Mouse (Mus musculus) intestine, postnatal 0 days (tissue): Measurements from ENCODE around the gene Gtsf1l. TPM values are rescaled to one million over a fixed set of nuclear protein-coding genes. Genes with fewer than 3 reads are reported as not detected.

Experiments
- ATAC-seq: fragments of 200-750 bp; cut with Nextera tagmentation; 2 replicates; pipeline ENCODE4 v1.8.0; 2017; ENCODE audit warnings: mild to moderate bottlenecking, moderate TSS enrichment, moderate library complexity
- H3K27ac ChIP-seq: fragments of 300-500 bp; sonication (generic); 2 replicates; pipeline ENCODE4 v1.5.1; 2014; ENCODE audit warnings: mild to moderate bottlenecking, low read depth, low read length, moderate library complexity
- H3K27me3 ChIP-seq: fragments of 300-500 bp; sonication (generic); replicated peaks from 2 replicates; pipeline ENCODE4 v1.6.1; 2014; ENCODE audit warnings: low read length, mixed read lengths; ENCODE audit not compliant: control insufficient read depth, insufficient read depth
- H3K36me3 ChIP-seq: fragments of 300-500 bp; sonication (generic); 2 replicates; pipeline ENCODE4 v1.6.1; 2014; ENCODE audit warnings: mild to moderate bottlenecking, moderate library complexity; ENCODE audit not compliant: control insufficient read depth, insufficient read depth
- H3K4me1 ChIP-seq: fragments of 300-500 bp; sonication (generic); replicated peaks from 2 replicates; pipeline ENCODE4 v1.6.1; 2014; ENCODE audit warnings: antibody characterized with exemption, low read length, mixed read lengths; ENCODE audit not compliant: control insufficient read depth, insufficient read depth
- H3K4me2 ChIP-seq: fragments of 300-500 bp; sonication (generic); replicated peaks from 2 replicates; pipeline ENCODE4 v1.6.1; 2014; ENCODE audit warnings: low read depth, mild to moderate bottlenecking, moderate library complexity
- H3K4me3 ChIP-seq: fragments of 300-500 bp; sonication (generic); 2 replicates; pipeline ENCODE4 v1.5.1; 2014; ENCODE audit warnings: low read depth, low read length
- H3K9ac ChIP-seq: fragments of 300-500 bp; sonication (generic); 2 replicates; pipeline ENCODE4 v1.6.1; 2014; ENCODE audit warnings: mild to moderate bottlenecking, low read depth, low read length
- H3K9me3 ChIP-seq: fragments of 300-500 bp; sonication (generic); 2 replicates; pipeline ENCODE4 v1.6.1; 2016; ENCODE audit warnings: mixed run types; ENCODE audit not compliant: control insufficient read depth
- CTCF ChIP-seq: sonication (generic); IDR thresholded peaks from 2 replicates; pipeline ENCODE4 v1.5.1; 2016; ENCODE audit warnings: low read depth, mild to moderate bottlenecking, control low read depth, antibody characterized with exemption, moderate library complexity
- WGBS: fragments of 180-500 bp; shearing (Covaris S2); extraction: QIAGEN DNeasy Blood & Tissue Kit; methylation state at CpG from one replicate; pipeline ENCODE4 v1.1.7; 2014; 5-methylcytosine and 5-hydroxymethylcytosine counted together
- polyA plus RNA-seq: library from polyadenylated mRNA; unstranded; fragments of >200 nt; fragmentation: Nextera tagmentation; extraction: Ambion mirVana; gene quantifications from 2 replicates; pipeline ENCODE4 v1.2.1, GENCODE M21; 2015

Gtsf1l gene
- polyA plus RNA-seq, 1 experiment from 2014 or later: not detected

- TF ChIP-seq CTCF: no peak
- no peaks in the 10 kb centered on the region for H3K9me3 ChIP-seq
- peaks cover 8% of the 10 kb centered on the region; the same call in 1 of the 2 replicates for H3K27me3 ChIP-seq
- H3K4me2 ChIP-seq: no peak overlapping the region
- no peak overlapping the region for H3K9ac ChIP-seq
- no peak for ATAC-seq
- no peak overlapping the region for H3K27ac ChIP-seq
- WGBS: 77% methylated on average over 3 of the region's 3 CpGs
- H3K36me3 ChIP-seq: no peaks in the 10 kb centered on the region
- no peak overlapping the region for H3K4me3 ChIP-seq
- H3K4me1 ChIP-seq: 0 out of 2 replicates have a peak, but pooled peaks cover 2% of the 10 kb centered on the region
These were observed 33.7 kb upstream of the Gtsf1l start for GRCm38 (mm10) chr2:163121353-163121660.

- no peak for ATAC-seq
- Histone ChIP-seq H3K4me3 (no peak overlapping the region), H3K4me1 (0 out of 2 replicates have a peak, but pooled peaks cover 2% of the 10 kb centered on the region), H3K27me3 (peaks cover 8% of the 10 kb centered on the region; the same call in 1 of the 2 replicates), H3K36me3 (no peaks in the 10 kb centered on the region), H3K27ac (no peak overlapping the region), H3K4me2 (no peak overlapping the region), H3K9me3 (no peaks in the 10 kb centered on the region), H3K9ac (no peak overlapping the region)
- 68% methylated on average over 15 of the region's 15 CpGs for WGBS
- no peak for TF ChIP-seq CTCF
These were observed 33.1 kb upstream of the Gtsf1l start for GRCm38 (mm10) chr2:163120626-163121352.

GRCm38 (mm10) chr2:163111413-163112201 lies 24.0 kb upstream of the Gtsf1l start:
- Histone ChIP-seq H3K27me3 (no peaks in the 10 kb centered on the region), H3K9ac (no peak overlapping the region), H3K9me3 (no peaks in the 10 kb centered on the region), H3K27ac (no peak overlapping the region), H3K4me1 (no peaks in the 10 kb centered on the region), H3K4me2 (no peak overlapping the region), H3K36me3 (no peaks in the 10 kb centered on the region), H3K4me3 (no peak overlapping the region)
- TF ChIP-seq CTCF: no peak
- ATAC-seq: no peak
- whole genome bisulfite sequencing: 67% methylated on average over 16 of the region's 16 CpGs

- Histone ChIP-seq H3K9ac (no peak overlapping the region), H3K4me1 (no peaks in the 10 kb centered on the region), H3K36me3 (no peaks in the 10 kb centered on the region), H3K27me3 (no peaks in the 10 kb centered on the region), H3K4me2 (no peak overlapping the region), H3K9me3 (no peaks in the 10 kb centered on the region), H3K4me3 (no peak overlapping the region), H3K27ac (no peak overlapping the region)
- WGBS: 100% methylated on average over 1 of the region's 1 CpGs
- ATAC-seq: no peak
- TF ChIP-seq CTCF: 0 out of 2 replicates have a peak, but pooled peaks have one; percentile 6
These were observed 23.1 kb upstream of the Gtsf1l start for GRCm38 (mm10) chr2:163110706-163111105.

GRCm38 (mm10) chr2:163108385-163108784 lies 20.7 kb upstream of the Gtsf1l start:
- Histone ChIP-seq H3K9me3 (no peaks in the 10 kb centered on the region), H3K27me3 (no peaks in the 10 kb centered on the region), H3K36me3 (no peaks in the 10 kb centered on the region), H3K4me2 (no peak overlapping the region), H3K27ac (no peak overlapping the region), H3K4me3 (no peak overlapping the region), H3K4me1 (no peaks in the 10 kb centered on the region), H3K9ac (no peak overlapping the region)
- TF ChIP-seq CTCF: no peak
- ATAC-seq: no peak
- WGBS: 82% methylated on average over 9 of the region's 9 CpGs

GRCm38 (mm10) chr2:163104086-163104770 lies 16.6 kb upstream of the Gtsf1l start:
- no peak for ATAC-seq
- 85% methylated on average over 13 of the region's 13 CpGs for WGBS
- no peak for TF ChIP-seq CTCF
- Histone ChIP-seq H3K27ac (no peak overlapping the region), H3K9me3 (no peaks in the 10 kb centered on the region), H3K27me3 (no peaks in the 10 kb centered on the region), H3K4me2 (no peak overlapping the region), H3K9ac (no peak overlapping the region), H3K36me3 (no peaks in the 10 kb centered on the region), H3K4me3 (no peak overlapping the region), H3K4me1 (no peaks in the 10 kb centered on the region)
